Mouse (Mus musculus) frontal cortex, postnatal 25 days (tissue): ENCODE data around the gene Adamts7.

Experiments
- DNase-seq, 2 experiments: peaks; one replicate each; pipeline ENCODE4 v3.0.0; 2022; ENCODE audit warnings: low spot score in 2 of 2

The Adamts7 gene

DNA sequence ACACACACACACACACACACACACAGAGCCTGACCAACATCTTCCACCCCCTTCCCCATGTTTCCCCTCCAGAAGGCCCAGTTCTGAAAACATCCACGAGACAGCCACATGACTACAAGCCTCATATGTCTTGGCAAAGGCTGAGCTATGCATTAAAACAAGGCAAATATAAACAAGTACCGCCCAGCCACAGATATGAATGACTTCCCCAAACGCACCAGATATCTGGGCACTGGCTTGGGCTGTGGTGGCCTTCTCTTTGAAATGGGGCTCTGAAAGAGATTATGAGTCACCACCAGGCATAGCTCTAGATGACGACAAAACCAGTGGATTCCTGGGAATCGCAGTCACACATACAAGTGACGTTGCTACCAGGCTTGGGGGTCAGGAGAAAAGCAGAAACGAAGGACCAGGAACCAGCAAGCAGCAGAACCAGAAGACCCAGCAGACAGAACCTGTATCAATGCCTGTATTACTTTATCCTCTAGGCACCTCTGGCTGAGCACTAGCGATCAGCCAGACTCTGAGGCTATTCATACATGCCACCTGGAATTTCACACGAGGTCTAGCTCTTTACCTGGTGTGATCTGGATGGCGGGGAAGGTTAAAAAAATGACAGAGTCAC, 72.5 kb downstream of the Adamts7 start:
- DNase-seq: no peak

DNA sequence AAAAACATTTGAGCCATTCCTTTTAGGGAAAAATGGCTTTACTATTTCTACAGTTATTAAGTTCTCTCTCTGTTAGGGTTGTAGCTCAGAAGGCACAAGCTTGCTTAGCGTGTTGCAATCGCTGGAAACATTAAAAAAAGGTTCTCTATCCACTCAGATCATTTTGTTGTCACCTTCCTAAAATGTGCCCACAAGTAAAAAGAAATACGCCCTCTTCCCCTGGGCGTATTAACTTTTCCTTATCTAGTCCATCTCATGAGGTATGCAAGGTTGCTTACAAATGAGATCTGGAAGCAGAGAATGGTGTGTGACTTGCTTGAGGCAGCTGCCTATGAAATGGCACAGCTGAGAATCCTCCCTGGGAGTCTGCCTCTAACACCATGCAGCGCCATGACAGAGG, 73.9 kb downstream of the Adamts7 start:
- no peak for DNase-seq

DNA sequence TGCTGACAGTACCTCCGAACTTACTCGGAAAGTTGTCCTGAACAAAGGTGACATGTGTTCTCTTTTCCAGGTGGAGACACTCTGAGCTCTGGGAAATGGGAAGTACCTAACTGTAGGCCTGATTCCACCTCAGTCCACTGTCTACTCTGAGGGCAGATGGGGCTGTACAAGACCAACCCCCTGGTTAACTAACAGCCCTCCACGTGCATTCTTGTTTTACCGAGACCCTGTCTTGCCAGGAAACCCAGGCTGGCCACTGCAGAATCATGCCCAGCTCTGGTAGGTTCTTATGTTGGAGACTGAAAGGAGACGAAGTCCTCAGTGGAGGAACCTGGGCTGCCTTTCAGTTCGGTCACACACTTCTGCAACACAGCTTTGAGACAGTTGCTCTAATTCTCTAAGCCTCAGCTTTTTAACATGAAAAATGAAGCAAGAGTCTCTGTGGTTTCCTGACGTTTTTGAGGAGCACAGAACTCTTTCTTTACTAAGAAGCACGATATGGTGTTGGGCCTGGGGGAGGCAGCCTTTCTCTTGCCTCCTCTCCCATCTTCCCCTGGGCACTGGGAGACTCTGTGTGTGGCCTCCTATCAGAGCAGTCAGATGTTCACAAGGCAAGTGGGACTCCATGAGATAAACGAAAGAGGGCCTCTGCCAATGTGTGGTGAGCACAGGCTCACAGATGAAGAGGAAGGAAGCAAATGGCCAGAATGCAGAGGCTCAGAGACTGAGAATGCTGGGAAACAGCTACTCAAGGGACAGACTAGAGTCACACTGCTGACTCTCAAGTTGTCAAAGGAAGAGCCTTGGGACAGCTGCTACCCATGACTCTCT, 74.6 kb downstream of the Adamts7 start:
- DNase-seq: no peak

DNA sequence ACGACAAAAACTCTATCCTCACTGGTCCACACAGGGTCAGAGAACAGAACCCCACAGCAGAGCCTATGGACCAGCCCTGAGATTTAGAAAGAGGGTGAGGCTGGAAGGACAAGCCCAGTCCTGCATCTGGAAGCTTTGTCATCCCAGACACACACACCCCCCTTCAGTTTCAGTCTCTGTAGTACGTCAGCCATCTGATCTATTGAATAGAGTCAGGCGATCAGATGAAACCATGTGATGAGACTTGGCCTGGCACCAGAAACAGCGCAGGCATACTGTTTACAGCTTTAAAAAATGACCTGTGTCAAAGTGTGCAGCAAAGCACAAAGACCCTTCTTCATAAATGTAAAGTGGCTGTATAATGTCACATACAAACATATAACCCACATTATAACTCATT, 77.7 kb downstream of the Adamts7 start:
- DNase-seq: no peak

DNA sequence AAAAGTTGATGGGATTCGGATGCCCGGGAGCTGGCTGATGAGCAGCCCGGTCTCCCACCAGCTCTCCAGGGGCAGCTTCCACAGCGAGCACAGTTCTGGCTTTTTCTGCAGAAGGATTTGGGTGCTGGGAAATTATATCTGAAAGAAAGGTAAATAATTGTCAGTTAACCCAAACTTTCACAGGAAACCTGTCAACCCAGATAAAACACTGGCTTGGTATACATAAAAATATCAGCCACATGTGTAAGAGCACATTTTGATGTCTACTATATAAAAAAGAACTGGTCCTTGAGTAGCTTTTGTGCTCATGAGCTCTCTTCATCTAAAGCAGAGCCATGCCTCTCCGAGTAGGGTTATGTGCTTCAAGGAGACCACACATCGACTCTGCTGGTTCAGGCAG, 78.2 kb downstream of the Adamts7 start:
- DNase-seq: no peak

DNA sequence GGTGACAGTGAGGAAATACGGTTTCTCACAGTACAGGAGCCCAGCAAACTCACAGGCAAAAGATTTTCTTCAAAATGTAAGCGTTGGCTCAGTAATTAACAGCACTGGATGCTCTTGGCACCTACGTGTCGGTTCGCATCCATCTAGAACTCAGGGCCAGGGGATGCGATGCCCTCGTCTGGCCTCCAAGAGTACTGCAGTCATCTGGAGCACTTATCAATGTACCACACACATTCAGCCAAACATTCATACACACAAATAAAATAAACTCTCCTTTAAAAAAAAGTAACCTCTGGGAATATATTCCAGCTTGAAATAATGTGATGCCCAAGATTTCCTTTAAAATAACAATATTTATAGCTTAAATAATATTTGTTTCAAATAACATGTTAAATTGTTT, 78.7 kb downstream of the Adamts7 start:
- DNase-seq: no peak

DNA sequence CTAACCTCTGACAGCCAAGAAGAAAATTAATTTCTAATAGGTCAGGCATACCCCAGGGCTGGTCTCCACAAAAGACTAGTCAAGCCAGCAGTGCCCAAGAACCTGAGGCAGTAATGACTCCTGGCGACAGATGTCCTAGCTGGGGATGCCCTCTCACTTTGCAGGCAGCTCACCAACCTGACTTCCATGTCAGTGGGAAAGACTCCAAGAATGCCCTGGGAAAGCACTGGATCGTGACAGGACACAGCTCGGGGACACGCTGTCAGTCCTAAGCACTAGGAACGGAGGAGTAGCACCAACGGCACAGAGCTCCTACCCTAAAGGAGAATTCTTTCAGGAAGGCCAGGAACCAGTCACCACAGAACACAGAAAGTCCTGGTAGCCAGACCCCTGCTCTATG, 79.4 kb downstream of the Adamts7 start:
- DNase-seq: no peak

DNA sequence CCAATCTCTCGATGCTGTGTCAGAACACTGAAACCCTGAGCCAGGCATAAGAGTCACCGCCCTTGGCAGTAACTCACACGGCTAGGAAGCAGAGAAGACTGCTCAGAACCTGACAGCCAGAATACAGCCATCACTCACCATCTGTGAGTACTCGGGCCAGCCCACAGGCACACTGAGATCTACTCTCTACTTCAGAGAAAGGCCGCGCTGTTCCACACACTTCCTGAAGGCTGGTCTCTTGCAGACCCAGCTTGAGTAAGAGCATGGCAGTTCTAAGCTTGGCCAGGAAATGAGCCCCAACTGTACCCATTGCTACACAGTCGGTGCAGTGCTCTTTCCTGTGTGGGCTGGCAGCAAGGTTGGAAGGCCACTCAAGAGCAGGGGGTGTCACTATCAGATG, 80.0 kb downstream of the Adamts7 start:
- no peak for DNase-seq

DNA sequence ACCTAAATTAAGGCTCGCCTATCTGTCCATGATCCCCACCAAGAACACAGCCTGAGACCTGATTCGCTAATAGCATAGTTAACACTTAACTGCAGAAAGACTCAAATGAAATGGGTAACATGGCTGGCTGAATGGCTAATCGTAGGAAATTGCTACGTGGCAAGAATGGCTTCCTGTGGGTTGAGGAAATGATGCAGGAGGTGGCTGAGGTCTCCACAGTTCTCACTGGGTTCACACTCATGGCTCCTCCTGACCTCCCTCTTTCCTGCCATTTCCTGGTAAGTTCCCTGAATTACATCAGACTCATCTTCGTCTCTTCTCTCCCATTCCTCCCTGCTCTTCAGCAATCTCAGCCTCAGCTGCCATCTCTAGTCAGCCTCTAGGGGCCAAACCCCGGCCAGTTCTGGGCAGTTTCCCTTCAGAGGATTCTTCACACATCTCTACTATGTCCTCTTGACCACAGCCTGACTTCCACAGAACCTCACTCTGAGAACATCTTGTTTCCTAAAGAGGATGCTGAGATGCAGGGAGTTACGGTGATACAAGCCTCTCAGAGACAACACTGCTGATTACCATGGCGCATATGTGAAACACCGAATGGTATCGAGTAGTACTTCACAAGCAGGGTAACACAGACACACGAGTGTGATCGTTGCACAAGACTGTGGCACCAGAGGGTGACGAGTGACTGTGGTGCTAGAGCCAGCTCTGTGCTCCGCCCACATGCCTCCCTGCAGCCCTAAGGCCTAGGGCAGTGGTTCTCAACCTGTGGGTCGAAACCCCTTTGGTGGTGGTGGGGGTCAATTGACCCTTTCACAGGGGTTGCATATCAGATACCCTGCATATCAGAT, 81.7 kb downstream of the Adamts7 start:
- no peak for DNase-seq

DNA sequence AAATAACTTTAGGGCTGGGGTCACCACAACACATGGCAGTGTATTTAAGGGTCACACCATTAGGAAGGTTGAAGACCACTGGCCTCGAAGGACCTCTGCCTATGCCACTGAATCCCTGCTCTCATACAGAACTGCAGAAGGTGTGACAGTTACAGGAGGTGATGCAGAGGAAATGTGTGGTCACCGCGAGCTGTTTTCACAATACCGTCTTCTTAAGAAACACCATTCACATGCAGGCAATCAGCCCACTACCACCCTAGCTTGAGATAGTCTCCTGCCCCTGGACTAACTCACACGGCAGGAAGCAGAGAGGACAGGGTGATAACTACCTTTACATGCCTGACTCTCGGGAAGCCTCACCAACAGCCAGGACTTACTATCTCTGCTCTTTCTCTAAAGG, 82.3 kb downstream of the Adamts7 start:
- no peak for DNase-seq

DNA sequence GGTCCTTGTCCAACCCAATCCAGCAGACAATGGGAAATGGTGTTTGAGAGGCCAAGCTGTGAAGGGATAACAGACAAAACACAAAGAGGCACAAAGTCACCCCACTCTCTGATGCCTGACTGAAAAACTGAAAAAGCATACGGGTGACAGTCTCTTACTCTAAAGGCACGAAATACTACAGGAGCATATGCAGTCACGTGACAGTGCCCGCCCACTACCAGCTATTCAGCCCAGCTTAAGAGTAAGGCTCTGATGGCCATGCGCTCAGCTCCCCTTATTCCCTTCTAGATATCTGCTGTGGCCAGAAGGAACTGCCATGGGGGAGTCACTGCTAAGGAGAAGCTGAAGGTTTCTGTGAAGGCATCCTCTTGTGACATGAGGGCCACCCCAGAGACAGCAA, 82.9 kb downstream of the Adamts7 start:
- no peak for DNase-seq

DNA sequence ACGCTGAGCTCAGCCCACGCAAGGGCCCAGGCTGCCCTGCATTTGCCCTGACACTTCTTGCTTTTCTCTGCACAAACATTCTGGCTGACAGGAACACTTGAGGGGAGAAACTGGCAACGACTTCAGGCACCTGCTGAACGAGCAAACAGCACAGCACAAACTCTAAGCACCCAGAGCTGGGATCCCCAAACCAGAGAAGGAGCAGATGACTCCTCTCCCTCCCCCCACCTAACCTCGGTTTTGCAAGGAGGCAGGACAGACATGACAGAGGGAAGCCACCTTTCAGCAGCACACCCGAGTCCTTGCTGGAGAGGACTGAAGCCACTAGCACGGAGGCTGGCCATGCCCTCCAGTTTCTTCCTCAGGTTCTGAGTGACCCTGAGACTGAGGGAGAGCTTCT, 84.4 kb downstream of the Adamts7 start:
- DNase-seq: no peak

DNA sequence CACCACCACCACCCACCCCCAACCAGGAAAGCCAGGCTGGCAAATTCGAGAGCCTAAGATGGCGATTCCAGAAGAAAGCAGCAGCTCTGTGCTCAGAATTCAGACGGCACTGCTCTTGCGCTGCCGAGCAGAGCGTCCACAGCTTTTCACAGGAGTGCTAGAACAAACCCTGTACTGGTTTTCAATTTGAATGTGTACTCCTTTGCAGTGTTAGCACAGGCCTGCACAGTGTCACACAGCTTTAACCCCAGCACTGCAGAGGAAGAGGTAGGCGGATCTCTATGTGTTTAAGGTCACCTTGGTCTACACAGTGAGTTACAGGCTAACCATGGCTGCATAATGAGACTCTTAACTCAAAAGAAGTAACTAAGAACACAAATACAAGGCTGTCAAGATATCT, 85.5 kb downstream of the Adamts7 start:
- no peak for DNase-seq

DNA sequence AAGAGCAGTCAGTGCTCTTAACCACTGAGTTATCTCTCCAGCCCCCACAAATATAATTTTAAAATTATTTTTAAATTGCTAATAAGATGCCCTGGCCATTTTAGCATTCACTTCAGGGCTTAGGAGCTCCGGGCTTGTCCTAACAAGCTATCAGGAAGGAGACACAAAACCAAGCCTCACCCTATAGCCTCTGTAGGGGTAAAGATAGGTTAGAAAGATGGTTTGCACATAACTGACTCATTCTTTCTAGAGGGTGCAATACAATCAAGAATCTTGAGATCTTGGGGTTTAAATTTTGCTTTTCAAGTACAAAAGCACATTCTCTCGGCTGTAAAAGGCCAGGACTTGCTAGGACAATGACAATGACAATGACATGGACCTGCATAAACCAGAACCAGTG, 86.2 kb downstream of the Adamts7 start:
- DNase-seq: no peak

DNA sequence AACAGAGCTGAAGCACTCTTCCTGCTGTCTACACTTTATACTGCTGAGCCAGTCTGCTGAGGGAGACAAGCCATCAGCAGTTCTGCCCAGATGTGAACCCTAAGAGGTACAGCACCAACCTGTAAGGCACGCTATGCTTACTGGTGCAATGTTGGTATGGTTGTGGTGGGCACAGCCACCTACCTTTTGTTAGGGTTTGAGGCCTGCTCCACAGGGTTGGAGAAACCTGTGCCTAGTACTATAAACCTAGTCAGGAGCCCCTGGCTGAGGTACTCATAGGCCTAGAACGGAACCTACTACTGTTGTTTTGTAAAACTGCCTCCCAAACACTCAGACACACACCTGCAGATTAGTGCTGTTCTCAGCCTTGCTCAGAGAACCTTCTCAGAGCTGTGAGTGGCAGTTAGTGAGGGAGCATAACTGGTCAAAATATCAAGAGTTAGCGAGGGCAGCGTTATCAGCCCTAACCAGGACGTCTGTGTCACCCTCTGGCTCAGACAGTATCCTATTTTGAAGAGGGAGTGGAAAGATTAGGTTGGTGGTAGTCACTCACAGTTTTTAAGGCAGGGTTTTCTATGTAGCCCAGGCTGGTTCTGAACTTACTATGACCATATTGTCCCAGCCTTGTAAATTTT, 87.4 kb downstream of the Adamts7 start:
- no peak for DNase-seq

DNA sequence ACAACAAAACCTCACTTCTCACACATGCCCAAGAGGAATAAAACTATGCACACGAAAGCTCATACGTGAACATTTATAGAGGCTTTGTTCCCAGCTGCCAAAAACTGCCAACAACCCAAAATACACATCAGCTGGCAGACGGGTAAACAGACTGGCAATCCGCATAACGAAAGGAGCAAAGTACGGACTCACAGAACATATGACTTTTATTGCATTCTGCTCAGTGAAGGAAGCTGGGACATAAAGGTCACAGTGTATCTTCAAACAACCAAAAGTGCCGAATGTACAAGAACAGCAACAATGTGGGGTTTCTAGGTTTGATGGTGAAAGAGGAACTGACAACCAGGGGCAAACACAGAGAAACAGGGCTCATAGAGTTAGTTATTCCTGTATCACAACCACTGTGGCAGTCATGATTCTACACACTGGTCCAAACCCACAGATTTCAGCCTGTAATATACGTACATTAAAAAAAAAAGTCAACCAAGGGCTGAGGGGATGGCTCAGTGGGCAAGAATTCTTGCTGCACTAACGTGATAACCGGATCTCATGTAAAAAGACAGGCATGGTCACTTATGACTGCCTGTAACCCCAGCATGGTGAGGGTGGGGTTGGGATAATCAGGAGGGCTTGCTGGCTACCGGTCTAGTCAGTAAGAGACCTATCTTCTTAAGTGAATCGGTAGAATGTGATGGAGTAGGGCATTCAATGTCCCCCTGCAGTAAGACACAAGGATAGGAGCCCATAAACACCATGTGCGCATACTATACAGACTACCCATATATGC, 88.3 kb downstream of the Adamts7 start:
- no peak for DNase-seq

DNA sequence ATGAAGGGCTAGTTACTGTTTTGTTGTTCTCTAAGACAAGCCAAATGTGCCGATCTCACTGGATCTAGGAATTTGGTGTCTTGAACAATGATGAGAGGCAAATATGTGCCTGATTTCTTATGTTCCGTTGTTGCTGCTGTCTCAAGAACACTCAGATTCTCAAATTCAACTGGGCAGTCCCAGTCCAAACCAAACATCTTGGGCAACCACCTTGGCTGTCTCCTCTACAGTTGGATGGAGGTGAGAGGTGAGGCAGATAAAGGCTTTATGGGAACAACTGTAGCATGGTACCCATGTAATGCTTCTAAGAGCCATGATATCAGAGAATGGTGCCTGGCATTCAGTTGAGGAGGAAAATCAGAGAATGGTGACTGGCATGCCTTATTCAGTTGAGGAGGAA, 90.3 kb downstream of the Adamts7 start:
- DNase-seq: no peak

DNA sequence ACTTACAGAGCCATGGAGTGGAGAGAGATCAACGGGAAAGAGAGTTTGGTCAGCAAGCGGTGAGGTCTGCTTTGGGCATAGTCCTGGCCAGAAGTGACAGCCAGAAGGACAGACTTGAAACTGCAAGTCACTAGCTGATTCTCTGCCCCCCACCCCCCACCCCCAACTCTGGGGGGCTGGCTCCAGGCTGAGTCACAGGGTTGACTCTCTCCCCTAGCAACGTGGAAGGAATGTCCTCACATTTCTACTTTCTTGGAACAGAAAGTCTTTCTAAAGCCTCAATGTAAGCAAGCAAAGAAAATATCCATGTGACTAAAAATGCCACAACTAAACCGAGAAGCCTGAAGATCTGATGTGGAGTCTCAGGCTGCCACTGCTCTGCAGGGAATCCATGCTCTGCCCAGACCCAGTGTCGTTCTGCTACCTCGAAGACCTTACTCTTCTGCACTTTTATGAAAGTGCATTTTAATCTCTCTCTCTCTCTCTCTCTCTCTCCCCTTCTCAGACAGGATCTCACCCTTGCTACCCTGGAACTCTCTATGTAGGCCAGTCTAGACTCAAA, 93.1 kb downstream of the Adamts7 start:
- DNase-seq: no peak

DNA sequence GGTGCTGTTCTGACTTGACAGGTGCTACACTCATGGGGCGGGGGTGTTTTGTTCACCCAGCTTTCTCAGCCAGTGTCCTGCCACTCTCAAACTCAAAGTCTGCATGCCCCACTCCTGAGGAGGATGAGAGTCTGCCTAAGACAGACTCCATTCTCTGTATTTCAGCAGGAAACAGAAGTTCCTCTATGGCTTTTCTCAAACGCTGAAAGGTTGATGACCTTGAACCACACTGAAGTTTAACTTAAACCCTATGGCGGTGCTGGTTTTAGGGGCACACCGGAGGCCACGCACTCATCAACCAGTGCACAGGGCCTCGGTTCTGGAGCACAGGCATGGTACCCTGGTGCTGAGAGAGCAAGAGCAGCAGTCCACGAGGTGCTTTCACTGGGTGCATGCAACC, 94.4 kb downstream of the Adamts7 start:
- DNase-seq: no peak
